Mouse (Mus musculus): ENCODE data around the gene Olfr309. TPM values are rescaled to one million over a fixed set of nuclear protein-coding genes. Genes with fewer than 3 reads are reported as not detected.
"Not testable (repeated sequence)": the region's sequence is repeated elsewhere in the genome, so short reads cannot be mapped to it uniquely, and the experiment has no call there.

Olfr309 gene
- total RNA-seq (2014; rRNA removed) (not detected in 2 replicates), polyA plus RNA-seq (2012; rRNA removed) (not detected in 2 replicates)

DNA sequence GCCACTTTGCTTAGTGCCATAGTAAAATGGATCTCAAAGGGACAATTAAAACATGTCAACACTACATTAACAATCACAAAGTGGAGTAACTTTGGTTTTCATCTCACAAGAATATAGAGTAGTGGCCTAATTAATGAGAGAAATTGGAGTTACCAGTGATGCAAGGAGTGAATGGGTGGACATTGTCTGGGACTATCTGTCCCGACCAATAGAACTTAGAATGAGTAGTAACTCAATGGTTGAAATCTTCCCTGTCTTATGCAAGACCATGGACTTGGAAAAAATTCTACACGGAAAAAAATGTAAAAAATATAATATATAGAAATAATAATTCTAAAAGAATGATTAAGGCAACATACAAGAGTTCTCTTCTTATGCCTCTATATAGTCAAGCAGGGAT, at the start of gene Olfr309:
Gene Olfr309 (minus strand): TSS at position 101 of the 400 bp plus-strand sequence.
- TF ChIP-seq POLR2A (IDR thresholded peaks at IDR 0.05; ENCODE audit: extremely low read depth, insufficient read depth, low read length) (no peak), CTCF (IDR thresholded peaks at IDR 0.05; ENCODE audit: low read depth, low read length) (no peak)
- WGBS, result 54% methylated on average over 2 of the region's 2 CpGs
- no peaks in the 10 kb centered on the region for H3K79me2 ChIP-seq (ENCODE audit: control insufficient read depth, insufficient read depth, low read length)
- no peak within 1 kb of the TSS for H3K9ac ChIP-seq (ENCODE audit: low read depth, low read length)
- no peaks in the 10 kb centered on the region for H3K4me1 ChIP-seq (ENCODE audit: control insufficient read depth, insufficient read depth, low read length)
- H3K4me3 ChIP-seq (ENCODE audit: insufficient read depth, low read depth, low read length), result no peak within 1 kb of the TSS
- H3K36me3 ChIP-seq (ENCODE audit: control insufficient read depth, insufficient read depth, low read length), result no peaks in the 10 kb centered on the region
- no peak within 1 kb of the TSS for H3K27ac ChIP-seq (replicated peaks; ENCODE audit: insufficient read depth, low read depth, low read length)
- H3K27me3 ChIP-seq (ENCODE audit: control insufficient read depth, insufficient read depth, low read length), result no peaks in the 10 kb centered on the region
- no peak for DNase-seq (ENCODE audit: extremely low read depth, low read depth, low spot score)

DNA sequence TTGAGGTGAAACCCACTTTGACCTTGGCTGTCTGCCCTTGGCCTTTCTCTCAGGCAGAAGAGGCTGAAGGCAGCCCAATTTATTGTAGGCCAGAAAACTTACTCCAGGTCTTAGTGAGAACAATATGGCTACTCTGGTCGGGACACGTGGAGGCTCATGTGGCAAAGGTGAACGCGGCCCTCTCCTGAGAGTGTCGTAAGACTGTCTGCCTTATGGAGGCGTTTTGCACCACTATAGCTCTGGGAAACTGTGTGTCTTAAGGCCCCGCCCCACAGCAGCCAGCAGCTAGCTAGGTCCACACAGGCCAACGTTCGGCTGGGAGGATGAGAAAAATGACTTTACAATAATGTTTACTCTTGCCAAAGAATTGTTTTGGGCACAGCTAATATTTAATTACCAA, 32.8 kb upstream of the Olfr309 start:
- not testable (repeated sequence) for H3K27ac ChIP-seq (replicated peaks; ENCODE audit: insufficient read depth, low read depth, low read length); H3K27me3 ChIP-seq (ENCODE audit: control insufficient read depth, insufficient read depth, low read length); H3K9ac ChIP-seq (ENCODE audit: low read depth, low read length); H3K79me2 ChIP-seq (ENCODE audit: control insufficient read depth, insufficient read depth, low read length); DNase-seq (ENCODE audit: extremely low read depth, low read depth, low spot score); H3K36me3 ChIP-seq (ENCODE audit: control insufficient read depth, insufficient read depth, low read length); H3K4me3 ChIP-seq (ENCODE audit: insufficient read depth, low read depth, low read length); H3K4me1 ChIP-seq (ENCODE audit: control insufficient read depth, insufficient read depth, low read length)
- WGBS, result 86% methylated on average over 9 of the region's 9 CpGs

DNA sequence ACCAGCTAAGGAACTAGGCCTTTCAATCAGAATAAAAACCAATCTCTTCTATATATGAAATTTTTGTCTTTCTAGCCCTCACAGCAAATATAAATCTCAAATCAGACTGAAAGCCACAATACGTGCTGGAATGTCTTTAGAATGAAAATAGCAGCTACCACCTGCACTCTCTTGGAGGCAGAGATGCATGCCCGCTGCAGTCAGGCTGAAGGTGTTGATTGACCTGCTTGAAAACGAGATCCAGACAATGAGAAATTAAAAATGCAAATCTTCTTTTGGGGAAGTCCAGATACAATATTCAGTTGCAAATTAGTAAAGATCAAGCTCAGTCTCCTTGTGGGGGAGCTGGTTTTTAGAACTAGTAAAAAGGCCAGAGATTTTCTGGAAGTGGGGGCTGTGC, 30.7 kb upstream of the Olfr309 start:
- no peaks in the 10 kb centered on the region for H3K27me3 ChIP-seq (ENCODE audit: control insufficient read depth, insufficient read depth, low read length)
- no peak overlapping the region for H3K9ac ChIP-seq (ENCODE audit: low read depth, low read length)
- DNase-seq (ENCODE audit: extremely low read depth, low read depth, low spot score), result no peak
- no peaks in the 10 kb centered on the region for H3K36me3 ChIP-seq (ENCODE audit: control insufficient read depth, insufficient read depth, low read length)
- no peaks in the 10 kb centered on the region for H3K79me2 ChIP-seq (ENCODE audit: control insufficient read depth, insufficient read depth, low read length)
- no peak for TF ChIP-seq CTCF (IDR thresholded peaks at IDR 0.05; ENCODE audit: low read depth, low read length)
- no peak for TF ChIP-seq POLR2A (IDR thresholded peaks at IDR 0.05; ENCODE audit: extremely low read depth, insufficient read depth, low read length)
- no peak overlapping the region for H3K27ac ChIP-seq (replicated peaks; ENCODE audit: insufficient read depth, low read depth, low read length)
- no peak overlapping the region for H3K4me3 ChIP-seq (ENCODE audit: insufficient read depth, low read depth, low read length)
- WGBS, result 61% methylated on average over 3 of the region's 3 CpGs
- no peaks in the 10 kb centered on the region for H3K4me1 ChIP-seq (ENCODE audit: control insufficient read depth, insufficient read depth, low read length)

DNA sequence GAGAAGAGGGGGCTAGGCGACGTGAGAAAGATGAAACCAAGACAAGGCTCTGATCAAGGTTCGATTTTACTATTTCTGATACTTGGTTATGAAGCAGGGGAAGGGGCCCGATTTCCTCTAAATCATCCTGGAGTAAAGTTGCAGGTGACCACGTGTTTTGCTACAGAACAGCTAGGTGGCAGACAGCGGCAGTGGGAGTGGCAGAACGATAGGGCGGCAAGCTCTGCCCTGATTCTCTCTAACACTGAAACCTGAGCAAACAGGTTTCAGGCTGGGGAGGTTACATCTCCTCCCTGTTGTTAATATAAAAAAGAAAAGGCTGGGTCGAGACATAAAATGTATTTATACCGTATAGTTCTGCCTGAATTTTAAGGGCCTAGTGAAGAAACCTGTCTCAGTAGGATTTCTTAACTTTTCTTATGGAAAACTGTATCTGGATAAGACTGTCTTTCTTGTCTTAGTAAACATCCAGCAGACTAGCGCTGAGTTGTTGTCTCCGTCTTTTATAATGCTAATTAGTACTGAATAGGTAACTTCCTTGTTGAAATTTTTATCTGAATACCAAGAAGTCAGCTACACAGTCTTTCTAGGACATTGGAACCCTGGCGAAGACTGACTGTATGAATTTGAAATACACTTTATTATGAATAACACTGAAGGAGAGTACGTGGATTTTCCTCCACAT, 29.5 kb upstream of the Olfr309 start:
- DNase-seq (ENCODE audit: extremely low read depth, low read depth, low spot score), result no peak
- no peak overlapping the region for H3K9ac ChIP-seq (ENCODE audit: low read depth, low read length)
- no peak for TF ChIP-seq CTCF (IDR thresholded peaks at IDR 0.05; ENCODE audit: low read depth, low read length)
- TF ChIP-seq POLR2A (IDR thresholded peaks at IDR 0.05; ENCODE audit: extremely low read depth, insufficient read depth, low read length), result no peak
- no peaks in the 10 kb centered on the region for H3K36me3 ChIP-seq (ENCODE audit: control insufficient read depth, insufficient read depth, low read length)
- H3K27me3 ChIP-seq (ENCODE audit: control insufficient read depth, insufficient read depth, low read length), result no peaks in the 10 kb centered on the region
- H3K27ac ChIP-seq (replicated peaks; ENCODE audit: insufficient read depth, low read depth, low read length), result no peak overlapping the region
- no peak overlapping the region for H3K4me3 ChIP-seq (ENCODE audit: insufficient read depth, low read depth, low read length)
- H3K4me1 ChIP-seq (ENCODE audit: control insufficient read depth, insufficient read depth, low read length), result no peaks in the 10 kb centered on the region
- H3K79me2 ChIP-seq (ENCODE audit: control insufficient read depth, insufficient read depth, low read length), result no peaks in the 10 kb centered on the region
- WGBS, result 61% methylated on average over 14 of the region's 14 CpGs

DNA sequence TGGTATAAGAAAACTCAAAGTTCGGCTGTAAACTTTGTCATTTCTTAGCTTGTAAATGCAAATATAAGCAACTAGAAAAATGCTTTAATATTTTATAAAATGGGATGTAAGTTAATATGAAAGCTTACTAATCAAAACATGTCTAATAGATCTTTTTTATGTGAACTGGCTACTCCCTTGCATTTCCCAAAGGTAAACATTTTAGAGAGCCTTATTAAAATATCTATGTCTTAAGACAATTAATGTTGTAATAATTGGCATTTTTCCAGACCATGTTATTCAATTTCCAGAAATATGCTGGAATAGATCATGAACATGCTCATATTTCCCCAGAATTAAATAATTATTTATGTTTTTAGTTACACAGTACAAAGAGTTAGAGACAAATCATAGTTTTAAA, 24.0 kb upstream of the Olfr309 start, which contains the start of gene Olfr307:
Gene Olfr307 (minus strand): TSS at position 101 of the 400 bp plus-strand sequence.
- no peak within 1 kb of the TSS for H3K9ac ChIP-seq (ENCODE audit: low read depth, low read length)
- no peaks in the 10 kb centered on the region for H3K27me3 ChIP-seq (ENCODE audit: control insufficient read depth, insufficient read depth, low read length)
- H3K27ac ChIP-seq (replicated peaks; ENCODE audit: insufficient read depth, low read depth, low read length), result no peak within 1 kb of the TSS
- no peak for DNase-seq (ENCODE audit: extremely low read depth, low read depth, low spot score)
- H3K4me1 ChIP-seq (ENCODE audit: control insufficient read depth, insufficient read depth, low read length), result no peaks in the 10 kb centered on the region
- H3K4me3 ChIP-seq (ENCODE audit: insufficient read depth, low read depth, low read length), result no peak within 1 kb of the TSS
- no peaks in the 10 kb centered on the region for H3K36me3 ChIP-seq (ENCODE audit: control insufficient read depth, insufficient read depth, low read length)
- no peaks in the 10 kb centered on the region for H3K79me2 ChIP-seq (ENCODE audit: control insufficient read depth, insufficient read depth, low read length)
- WGBS, result 50% methylated on average over 1 of the region's 1 CpGs
- no peak for TF ChIP-seq CTCF (IDR thresholded peaks at IDR 0.05; ENCODE audit: low read depth, low read length)
- no peak for TF ChIP-seq POLR2A (IDR thresholded peaks at IDR 0.05; ENCODE audit: extremely low read depth, insufficient read depth, low read length)

DNA sequence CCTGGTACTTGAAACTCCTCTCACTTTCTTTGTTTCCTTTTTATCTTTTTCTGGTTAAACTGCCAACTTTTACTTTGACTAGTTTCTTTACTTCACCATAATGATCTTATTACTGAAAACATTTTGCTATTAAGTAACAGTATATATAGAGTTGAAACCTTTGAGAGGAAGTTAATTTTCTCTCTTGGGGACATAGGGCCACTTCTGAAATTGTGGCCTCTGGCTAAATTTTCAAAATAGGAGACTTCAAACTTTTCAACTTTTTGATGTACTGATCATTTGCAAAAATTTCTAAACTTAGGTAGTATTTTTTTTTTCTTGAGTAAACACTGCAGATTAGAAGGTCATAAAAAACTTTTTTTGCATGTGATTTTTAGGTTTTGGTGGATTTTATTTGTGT, 12.0 kb upstream of the Olfr309 start, which contains the start of gene Olfr308:
Gene Olfr308 (minus strand): TSS at position 101 of the 400 bp plus-strand sequence.
- Histone ChIP-seq H3K4me3 (ENCODE audit: insufficient read depth, low read depth, low read length) (no peak within 1 kb of the TSS), H3K27ac (replicated peaks; ENCODE audit: insufficient read depth, low read depth, low read length) (no peak within 1 kb of the TSS), H3K27me3 (ENCODE audit: control insufficient read depth, insufficient read depth, low read length) (no peaks in the 10 kb centered on the region), H3K79me2 (ENCODE audit: control insufficient read depth, insufficient read depth, low read length) (no peaks in the 10 kb centered on the region), H3K36me3 (ENCODE audit: control insufficient read depth, insufficient read depth, low read length) (no peaks in the 10 kb centered on the region), H3K4me1 (ENCODE audit: control insufficient read depth, insufficient read depth, low read length) (no peaks in the 10 kb centered on the region), H3K9ac (ENCODE audit: low read depth, low read length) (no peak within 1 kb of the TSS)
- TF ChIP-seq POLR2A (IDR thresholded peaks at IDR 0.05; ENCODE audit: extremely low read depth, insufficient read depth, low read length), result no peak
- no peak for TF ChIP-seq CTCF (IDR thresholded peaks at IDR 0.05; ENCODE audit: low read depth, low read length)
- DNase-seq (ENCODE audit: extremely low read depth, low read depth, low spot score), result no peak
